Mouse (Mus musculus): ENCODE results near the gene 1810013L24Rik. TPM values are rescaled to one million over a fixed set of nuclear protein-coding genes. Genes with fewer than 3 reads are reported as not detected.
A peak's percentile ranks its signal among the peaks of the same experiment; 100 is the strongest.

The 1810013L24Rik gene
- polyA plus RNA-seq, 1 experiment from 2014 or later = 13.7 TPM

- Histone ChIP-seq H3K4me1 (ENCODE audit: control insufficient read depth in 2 of 2, insufficient read depth in 2 of 2, low read length in 2 of 2) (peaks cover 2 to 12% of the 10 kb centered on the region in 2 experiments; a peak in 3 of 4 replicates), H3K36me3 (ENCODE audit: control insufficient read depth, insufficient read depth, low read length) (peaks cover 78% of the 10 kb centered on the region), H3K9ac (ENCODE audit: low read length) (no peak overlapping the region), H3K4me3 (ENCODE audit: control insufficient read depth in 1 of 2, insufficient read depth in 1 of 2, low read depth in 1 of 2, low read length in 2 of 2) (no peak overlapping the region), H3K27me3 (ENCODE audit: control insufficient read depth, insufficient read depth, low read length) (no peaks in the 10 kb centered on the region), H3K9me3 (ENCODE audit: control insufficient read depth, low read length) (no peaks in the 10 kb centered on the region), H3K27ac (replicated peaks in 1 of 2; ENCODE audit: control insufficient read depth in 1 of 2, insufficient read depth in 1 of 2, low read depth in 2 of 2, low read length in 2 of 2) (no peak overlapping the region), H3K4me2 (ENCODE audit: low read length) (no peak overlapping the region)
- no peak for ATAC-seq (ENCODE audit: insufficient number of reproducible peaks, insufficient read depth, low FRiP score, low read depth)
- 89% methylated on average over 1 of the region's 1 CpGs for WGBS
These were observed 20.0 kb downstream of the 1810013L24Rik start for GRCm38 (mm10) chr16:8849929-8850328.

- Histone ChIP-seq H3K9me3 (ENCODE audit: control insufficient read depth, low read length) (no peaks in the 10 kb centered on the region), H3K4me1 (ENCODE audit: control insufficient read depth in 2 of 2, insufficient read depth in 2 of 2, low read length in 2 of 2) (peaks cover 0 to 3% of the 10 kb centered on the region in 2 experiments; a peak in 2 of 4 replicates), H3K9ac (ENCODE audit: low read length) (no peak overlapping the region), H3K27ac (replicated peaks in 1 of 2; ENCODE audit: control insufficient read depth in 1 of 2, insufficient read depth in 1 of 2, low read depth in 2 of 2, low read length in 2 of 2) (no peak overlapping the region), H3K36me3 (ENCODE audit: control insufficient read depth, insufficient read depth, low read length) (peaks cover 86% of the 10 kb centered on the region), H3K27me3 (ENCODE audit: control insufficient read depth, insufficient read depth, low read length) (no peaks in the 10 kb centered on the region), H3K4me3 (ENCODE audit: control insufficient read depth in 1 of 2, insufficient read depth in 1 of 2, low read depth in 1 of 2, low read length in 2 of 2) (no peak overlapping the region), H3K4me2 (ENCODE audit: low read length) (no peak overlapping the region)
- 94% methylated on average over 2 of the region's 2 CpGs for WGBS
- no peak for ATAC-seq (ENCODE audit: insufficient number of reproducible peaks, insufficient read depth, low FRiP score, low read depth)
These were observed 25.2 kb downstream of the 1810013L24Rik start for GRCm38 (mm10) chr16:8855143-8855542.

GRCm38 (mm10) chr16:8856820-8857219 lies 26.9 kb downstream of the 1810013L24Rik start:
- ATAC-seq (ENCODE audit: insufficient number of reproducible peaks, insufficient read depth, low FRiP score, low read depth) = no peak
- H3K9ac ChIP-seq (ENCODE audit: low read length) = no peak overlapping the region
- no peak overlapping the region for H3K4me2 ChIP-seq (ENCODE audit: low read length)
- no peaks in the 10 kb centered on the region for H3K27me3 ChIP-seq (ENCODE audit: control insufficient read depth, insufficient read depth, low read length)
- WGBS = 84% methylated on average over 2 of the region's 2 CpGs
- H3K36me3 ChIP-seq (ENCODE audit: control insufficient read depth, insufficient read depth, low read length) = peaks cover 91% of the 10 kb centered on the region
- peaks cover 0 to 3% of the 10 kb centered on the region in 2 experiments; a peak in 1 of 4 replicates for H3K4me1 ChIP-seq (ENCODE audit: control insufficient read depth in 2 of 2, insufficient read depth in 2 of 2, low read length in 2 of 2)
- no peak overlapping the region for H3K27ac ChIP-seq (replicated peaks in 1 of 2; ENCODE audit: control insufficient read depth in 1 of 2, insufficient read depth in 1 of 2, low read depth in 2 of 2, low read length in 2 of 2)
- no peak overlapping the region for H3K4me3 ChIP-seq (ENCODE audit: control insufficient read depth in 1 of 2, insufficient read depth in 1 of 2, low read depth in 1 of 2, low read length in 2 of 2)
- H3K9me3 ChIP-seq (ENCODE audit: control insufficient read depth, low read length) = no peaks in the 10 kb centered on the region

- WGBS = 82% methylated on average over 5 of the region's 5 CpGs
- no peak overlapping the region for H3K4me3 ChIP-seq (ENCODE audit: control insufficient read depth in 1 of 2, insufficient read depth in 1 of 2, low read depth in 1 of 2, low read length in 2 of 2)
- no peak overlapping the region for H3K9ac ChIP-seq (ENCODE audit: low read length)
- H3K4me1 ChIP-seq (ENCODE audit: control insufficient read depth in 2 of 2, insufficient read depth in 2 of 2, low read length in 2 of 2) = peaks cover 3 to 12% of the 10 kb centered on the region in 2 experiments; a peak in 3 of 4 replicates
- no peaks in the 10 kb centered on the region for H3K9me3 ChIP-seq (ENCODE audit: control insufficient read depth, low read length)
- H3K4me2 ChIP-seq (ENCODE audit: low read length) = no peak overlapping the region
- no peaks in the 10 kb centered on the region for H3K27me3 ChIP-seq (ENCODE audit: control insufficient read depth, insufficient read depth, low read length)
- no peak overlapping the region for H3K27ac ChIP-seq (replicated peaks in 1 of 2; ENCODE audit: control insufficient read depth in 1 of 2, insufficient read depth in 1 of 2, low read depth in 2 of 2, low read length in 2 of 2)
- H3K36me3 ChIP-seq (ENCODE audit: control insufficient read depth, insufficient read depth, low read length) = peaks cover 42% of the 10 kb centered on the region
- ATAC-seq (ENCODE audit: insufficient number of reproducible peaks, insufficient read depth, low FRiP score, low read depth) = no peak
These were observed 32.6 kb downstream of the 1810013L24Rik start for GRCm38 (mm10) chr16:8862336-8862987.

- H3K4me3 ChIP-seq (ENCODE audit: control insufficient read depth in 1 of 2, insufficient read depth in 1 of 2, low read depth in 1 of 2, low read length in 2 of 2) = 0 out of 4 replicates have a peak overlapping the region, but pooled peaks of 1 of the 2 experiments have one; percentile 6
- ATAC-seq (ENCODE audit: insufficient number of reproducible peaks, insufficient read depth, low FRiP score, low read depth) = peak; percentile 12; the same call in 1 of the 2 replicates
- H3K36me3 ChIP-seq (ENCODE audit: control insufficient read depth, insufficient read depth, low read length) = peaks cover 24% of the 10 kb centered on the region
- H3K4me2 ChIP-seq (ENCODE audit: low read length) = peak overlapping the region; percentile 33
- H3K27me3 ChIP-seq (ENCODE audit: control insufficient read depth, insufficient read depth, low read length) = no peaks in the 10 kb centered on the region
- no peak overlapping the region; a peak in 1 of 4 replicates for H3K27ac ChIP-seq (replicated peaks in 1 of 2; ENCODE audit: control insufficient read depth in 1 of 2, insufficient read depth in 1 of 2, low read depth in 2 of 2, low read length in 2 of 2)
- peaks cover 3 to 12% of the 10 kb centered on the region in 2 experiments; a peak in 3 of 4 replicates for H3K4me1 ChIP-seq (ENCODE audit: control insufficient read depth in 2 of 2, insufficient read depth in 2 of 2, low read length in 2 of 2)
- H3K9ac ChIP-seq (ENCODE audit: low read length) = no peak overlapping the region
- H3K9me3 ChIP-seq (ENCODE audit: control insufficient read depth, low read length) = no peaks in the 10 kb centered on the region
- WGBS = 18% methylated on average over 4 of the region's 4 CpGs
These were observed 34.3 kb downstream of the 1810013L24Rik start for GRCm38 (mm10) chr16:8864223-8864631.

- H3K9ac ChIP-seq (ENCODE audit: low read length) = no peak overlapping the region
- peaks cover 3 to 12% of the 10 kb centered on the region in 2 experiments; a peak in 3 of 4 replicates for H3K4me1 ChIP-seq (ENCODE audit: control insufficient read depth in 2 of 2, insufficient read depth in 2 of 2, low read length in 2 of 2)
- ATAC-seq (ENCODE audit: insufficient number of reproducible peaks, insufficient read depth, low FRiP score, low read depth) = no peak
- no peaks in the 10 kb centered on the region for H3K9me3 ChIP-seq (ENCODE audit: control insufficient read depth, low read length)
- H3K4me3 ChIP-seq (ENCODE audit: control insufficient read depth in 1 of 2, insufficient read depth in 1 of 2, low read depth in 1 of 2, low read length in 2 of 2) = no peak overlapping the region
- H3K27ac ChIP-seq (replicated peaks in 1 of 2; ENCODE audit: control insufficient read depth in 1 of 2, insufficient read depth in 1 of 2, low read depth in 2 of 2, low read length in 2 of 2) = no peak overlapping the region
- H3K27me3 ChIP-seq (ENCODE audit: control insufficient read depth, insufficient read depth, low read length) = no peaks in the 10 kb centered on the region
- H3K36me3 ChIP-seq (ENCODE audit: control insufficient read depth, insufficient read depth, low read length) = no peaks in the 10 kb centered on the region
- WGBS = 84% methylated on average over 5 of the region's 5 CpGs
- no peak overlapping the region for H3K4me2 ChIP-seq (ENCODE audit: low read length)
These were observed 37.6 kb downstream of the 1810013L24Rik start for GRCm38 (mm10) chr16:8867406-8867955.

GRCm38 (mm10) chr16:8868506-8868905 lies 38.6 kb downstream of the 1810013L24Rik start:
- H3K4me1 ChIP-seq (ENCODE audit: control insufficient read depth in 2 of 2, insufficient read depth in 2 of 2, low read length in 2 of 2) = peaks cover 3 to 12% of the 10 kb centered on the region in 2 experiments; a peak in 3 of 4 replicates
- 92% methylated on average over 3 of the region's 3 CpGs for WGBS
- ATAC-seq (ENCODE audit: insufficient number of reproducible peaks, insufficient read depth, low FRiP score, low read depth) = no peak

More at GRCm38 (mm10) chr16:8868506-8868905, 38.6 kb downstream of the 1810013L24Rik start:
- H3K9ac ChIP-seq (ENCODE audit: low read length) = no peak overlapping the region
- no peaks in the 10 kb centered on the region for H3K9me3 ChIP-seq (ENCODE audit: control insufficient read depth, low read length)
- no peak overlapping the region for H3K27ac ChIP-seq (replicated peaks in 1 of 2; ENCODE audit: control insufficient read depth in 1 of 2, insufficient read depth in 1 of 2, low read depth in 2 of 2, low read length in 2 of 2)
- H3K27me3 ChIP-seq (ENCODE audit: control insufficient read depth, insufficient read depth, low read length) = no peaks in the 10 kb centered on the region
- H3K36me3 ChIP-seq (ENCODE audit: control insufficient read depth, insufficient read depth, low read length) = no peaks in the 10 kb centered on the region
- H3K4me2 ChIP-seq (ENCODE audit: low read length) = no peak overlapping the region
- H3K4me3 ChIP-seq (ENCODE audit: control insufficient read depth in 1 of 2, insufficient read depth in 1 of 2, low read depth in 1 of 2, low read length in 2 of 2) = no peak overlapping the region

Data from heart, embryonic 14.5 days (tissue).